ENCODE assay signal across 17 mouse cellular contexts in genomic region chr10:71049294-71049693, GRCm38 (mm10).
A peak's percentile ranks its signal among the peaks of the same experiment; 100 is the strongest.
DNase-seq lines count a peak whose midpoint lies in the region; ATAC-seq lines count a peak whose summit lies in the region.
"Had no signal": no experiment of that assay in that cellular context is flagged by ENCODE, and none has a peak within 500 bp of the region (broad histone marks: within the 10 kb centered on the region; RNA-seq: fewer than 3 reads in every experiment).

No protein-coding gene starts in this region.

- H3K9ac ChIP-seq in midbrain, embryonic 11.5 days (ENCODE audit: low read length): no peak overlapping the region
- H3K9ac ChIP-seq in liver, embryonic 12.5 days: no peak overlapping the region
- H3K9ac ChIP-seq: embryonic facial prominence, embryonic 12.5 days; liver, postnatal 0 days had no signal

- no peaks in the 10 kb centered on the region for H3K27me3 ChIP-seq in midbrain, embryonic 11.5 days (ENCODE audit: control insufficient read depth, insufficient read depth, low read length)
- H3K27me3 ChIP-seq in liver, embryonic 12.5 days (replicated peaks): no peaks in the 10 kb centered on the region
- H3K27me3 ChIP-seq: embryonic facial prominence, embryonic 12.5 days had no signal

- H3K27ac ChIP-seq in midbrain, embryonic 11.5 days (ENCODE audit: low read depth, low read length): no peak overlapping the region
- H3K27ac ChIP-seq in liver, embryonic 12.5 days: no peak overlapping the region
- H3K27ac ChIP-seq: embryonic facial prominence, embryonic 12.5 days had no signal

- DNase-seq in kidney, adult 11 months: peak; percentile 13
- DNase-seq in kidney, adult 8-10 months: no peak
- peak; percentile 45 for DNase-seq in adrenal gland, postnatal 10 days
- DNase-seq in heart, adult 8-10 months (ENCODE audit: low spot score): peak; percentile 41
- peak; percentile 54 for DNase-seq in lung, postnatal 14 days
- no peak for DNase-seq in spleen, postnatal 14 days (ENCODE audit: low spot score in 2 of 2)
- DNase-seq in midbrain, embryonic 11.5 days (ENCODE audit: low spot score, missing footprints): no peak
- DNase-seq: cerebellum, adult 9-10 months; left cerebral cortex, postnatal 4 days; liver, postnatal 0 days; retina, postnatal 1 day; thymus, postnatal 36 days had no signal

- no peak overlapping the region for H3K4me3 ChIP-seq in midbrain, embryonic 11.5 days (ENCODE audit: low read depth, low read length)
- no peak overlapping the region for H3K4me3 ChIP-seq in liver, embryonic 12.5 days
- H3K4me3 ChIP-seq: embryonic facial prominence, embryonic 12.5 days; myocyte had no signal

- no peak for ATAC-seq in midbrain, embryonic 11.5 days (ENCODE audit: low FRiP score)
- ATAC-seq in liver, embryonic 12.5 days: no peak
- ATAC-seq: CD4-positive, CD25-positive, alpha-beta regulatory T cell, adult 4 months; forebrain, embryonic 14.5 days; liver, postnatal 0 days had no signal

- H3K9me3 ChIP-seq in midbrain, embryonic 11.5 days (ENCODE audit: control insufficient read depth, low read length): no peaks in the 10 kb centered on the region
- H3K9me3 ChIP-seq in liver, embryonic 12.5 days (replicated peaks): peaks cover 18% of the 10 kb centered on the region; the same call in 1 of the 2 replicates
- H3K9me3 ChIP-seq: embryonic facial prominence, embryonic 12.5 days had no signal

- no peaks in the 10 kb centered on the region for H3K36me3 ChIP-seq in midbrain, embryonic 11.5 days (ENCODE audit: control insufficient read depth, insufficient read depth, low read length)
- no peaks in the 10 kb centered on the region for H3K36me3 ChIP-seq in liver, embryonic 12.5 days
- H3K36me3 ChIP-seq: embryonic facial prominence, embryonic 12.5 days had no signal

- WGBS in midbrain, embryonic 11.5 days: 93% methylated on average over 17 of the region's 17 CpGs
- WGBS in liver, embryonic 12.5 days (ENCODE audit: insufficient replicate concordance): 76% methylated on average over 17 of the region's 17 CpGs

- no peak overlapping the region for H3K4me2 ChIP-seq in midbrain, embryonic 11.5 days
- H3K4me2 ChIP-seq in liver, embryonic 12.5 days: no peak overlapping the region
- H3K4me2 ChIP-seq: embryonic facial prominence, embryonic 12.5 days had no signal

- H3K4me1 ChIP-seq in midbrain, embryonic 11.5 days (ENCODE audit: control insufficient read depth, insufficient read depth, low read length): no peaks in the 10 kb centered on the region
- no peaks in the 10 kb centered on the region for H3K4me1 ChIP-seq in liver, embryonic 12.5 days
- H3K4me1 ChIP-seq: embryonic facial prominence, embryonic 12.5 days had no signal

Comparison
In these comparisons a context has a peak if more than half of its experiments do, and no peak if none do; other contexts are left out.
1. DNase-seq: peak in kidney, adult 11 months (single experiment), adrenal gland, postnatal 10 days (single experiment), heart, adult 8-10 months (single experiment) and lung, postnatal 14 days (single experiment); none in kidney, adult 8-10 months (0 of 2), spleen, postnatal 14 days (0 of 2) and midbrain, embryonic 11.5 days (single experiment).